Mouse (Mus musculus): ENCODE data around the gene Hexim1.

Hexim1 gene

GRCm38 (mm10) chr11:103116008-103116818 is at the start of gene Hexim1:
Gene Hexim1 (plus strand): TSS chr11:103116231.
- peak; percentile 100 for DNase-seq

DNA sequence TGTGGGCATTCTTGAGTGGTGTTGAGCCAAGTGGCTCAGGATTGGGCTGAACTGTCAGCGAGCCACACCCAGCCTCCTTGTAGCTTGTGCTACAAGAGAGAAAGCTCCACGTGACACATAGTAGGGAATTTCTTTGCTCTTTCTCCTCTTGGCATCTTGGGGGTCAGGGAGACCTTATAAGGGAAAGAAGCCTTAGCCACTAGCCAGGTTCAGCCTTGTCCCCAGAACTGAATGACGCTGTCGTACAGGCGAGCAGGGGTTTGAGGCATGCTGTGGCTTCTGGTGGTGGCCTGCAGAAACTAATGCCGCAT is 49.0 kb upstream of the Hexim1 start:
- no peak for DNase-seq

- DNase-seq = no peak
Measured at GRCm38 (mm10) chr11:103067457-103068001, 48.5 kb upstream of the Hexim1 start.

GRCm38 (mm10) chr11:103068272-103068671 is 47.8 kb upstream of the Hexim1 start:
- no peak for DNase-seq

GRCm38 (mm10) chr11:103068884-103069283 is 47.1 kb upstream of the Hexim1 start:
- no peak for DNase-seq

DNA sequence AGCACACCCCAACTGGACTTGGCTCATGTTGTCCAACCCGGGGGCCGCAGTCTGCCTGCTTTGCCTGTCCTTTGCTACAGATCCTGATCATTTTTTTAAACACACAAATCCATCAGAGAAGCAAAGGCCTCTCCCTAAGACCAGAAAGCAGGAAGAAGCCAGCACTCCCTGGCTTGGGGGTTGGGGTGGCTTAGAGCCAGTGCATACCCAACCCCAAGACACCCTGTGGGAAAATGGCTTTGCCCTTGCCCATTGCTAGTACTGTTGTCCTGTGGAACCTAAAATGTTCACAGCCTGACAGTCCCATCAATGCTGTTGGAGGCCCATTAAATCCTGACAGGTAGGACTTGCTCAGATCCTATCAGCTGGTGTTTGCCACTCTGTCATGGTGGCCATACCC is 46.3 kb upstream of the Hexim1 start:
- DNase-seq = no peak

GRCm38 (mm10) chr11:103070322-103070880 is 45.6 kb upstream of the Hexim1 start:
- DNase-seq = no peak

DNA sequence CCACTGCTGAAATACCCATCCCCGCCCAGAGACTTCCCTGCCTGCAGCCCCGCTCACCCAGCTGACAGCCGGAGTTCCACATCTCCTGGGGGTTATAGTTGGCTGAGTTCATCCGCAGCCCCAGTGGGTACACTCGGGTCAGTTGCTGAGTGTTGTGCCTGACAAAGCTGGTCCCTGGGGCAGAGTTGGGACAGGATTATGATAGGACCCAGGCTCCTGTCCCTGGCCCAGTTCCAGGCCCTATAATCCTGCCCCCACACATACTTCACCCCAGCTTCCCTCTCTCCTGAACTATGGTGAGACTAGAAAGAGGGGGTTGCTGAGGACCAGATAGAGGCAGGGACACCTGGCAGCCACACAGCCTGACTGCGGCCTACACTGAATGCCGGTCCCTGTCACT is 42.4 kb upstream of the Hexim1 start:
- DNase-seq = no peak

GRCm38 (mm10) chr11:103074121-103074650 is 41.8 kb upstream of the Hexim1 start:
- no peak for DNase-seq

DNA sequence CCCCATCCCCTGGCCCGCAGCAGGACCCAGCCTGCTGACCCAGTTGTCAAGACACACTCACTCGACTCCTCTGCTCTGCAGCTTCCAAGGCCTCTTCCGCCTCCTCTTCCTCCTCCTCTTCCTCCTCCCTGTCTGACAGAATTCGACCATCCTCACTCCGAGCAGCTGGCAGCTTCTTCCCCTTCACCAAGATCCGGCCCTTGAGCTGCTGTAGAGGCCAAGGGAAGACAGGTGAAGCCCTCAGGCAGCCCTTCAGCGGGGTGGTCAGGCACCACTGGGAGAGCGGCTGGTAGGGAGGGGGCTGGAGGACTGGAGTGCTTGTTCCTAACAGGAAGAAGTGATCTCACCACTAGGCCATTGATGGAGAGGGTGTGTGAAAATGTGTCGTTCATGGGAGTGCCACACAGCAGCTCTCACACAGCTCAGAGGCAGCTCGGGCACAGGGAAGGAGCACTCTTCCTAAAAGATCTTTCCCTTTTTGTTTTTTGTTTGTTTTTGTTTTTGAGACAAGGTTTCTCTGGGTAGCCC is 41.2 kb upstream of the Hexim1 start:
- peak; percentile 61 for DNase-seq

DNA sequence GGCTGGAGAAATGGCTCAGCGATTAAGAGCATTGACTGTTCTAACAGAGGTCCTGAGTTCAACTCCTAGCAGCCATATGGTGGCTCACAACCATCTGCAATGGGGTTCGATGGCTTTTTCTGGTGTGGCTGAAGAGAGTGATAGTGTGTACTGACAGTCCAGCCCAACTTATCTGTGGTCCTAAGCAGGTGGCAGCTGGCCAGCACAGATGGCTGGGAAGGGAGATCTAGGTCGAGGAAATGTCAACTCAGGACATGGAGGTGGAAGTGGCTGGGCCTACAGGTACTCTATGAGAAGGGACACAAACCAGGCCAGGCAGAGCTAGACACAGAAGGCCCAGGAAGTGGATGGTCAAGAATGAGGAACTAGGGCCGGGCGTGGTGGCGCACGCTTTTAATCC is 40.0 kb upstream of the Hexim1 start:
- DNase-seq = peak; percentile 42

- DNase-seq = no peak
Measured at GRCm38 (mm10) chr11:103076581-103076980, 39.5 kb upstream of the Hexim1 start.

GRCm38 (mm10) chr11:103078131-103078530 is 37.9 kb upstream of the Hexim1 start:
- no peak for DNase-seq

- DNase-seq = peak; percentile 63
Measured at GRCm38 (mm10) chr11:103080323-103081091, 35.5 kb upstream of the Hexim1 start.

GRCm38 (mm10) chr11:103081631-103082030 is 34.4 kb upstream of the Hexim1 start:
- no peak for DNase-seq

GRCm38 (mm10) chr11:103093306-103093705 is 22.7 kb upstream of the Hexim1 start:
- no peak for DNase-seq

DNA sequence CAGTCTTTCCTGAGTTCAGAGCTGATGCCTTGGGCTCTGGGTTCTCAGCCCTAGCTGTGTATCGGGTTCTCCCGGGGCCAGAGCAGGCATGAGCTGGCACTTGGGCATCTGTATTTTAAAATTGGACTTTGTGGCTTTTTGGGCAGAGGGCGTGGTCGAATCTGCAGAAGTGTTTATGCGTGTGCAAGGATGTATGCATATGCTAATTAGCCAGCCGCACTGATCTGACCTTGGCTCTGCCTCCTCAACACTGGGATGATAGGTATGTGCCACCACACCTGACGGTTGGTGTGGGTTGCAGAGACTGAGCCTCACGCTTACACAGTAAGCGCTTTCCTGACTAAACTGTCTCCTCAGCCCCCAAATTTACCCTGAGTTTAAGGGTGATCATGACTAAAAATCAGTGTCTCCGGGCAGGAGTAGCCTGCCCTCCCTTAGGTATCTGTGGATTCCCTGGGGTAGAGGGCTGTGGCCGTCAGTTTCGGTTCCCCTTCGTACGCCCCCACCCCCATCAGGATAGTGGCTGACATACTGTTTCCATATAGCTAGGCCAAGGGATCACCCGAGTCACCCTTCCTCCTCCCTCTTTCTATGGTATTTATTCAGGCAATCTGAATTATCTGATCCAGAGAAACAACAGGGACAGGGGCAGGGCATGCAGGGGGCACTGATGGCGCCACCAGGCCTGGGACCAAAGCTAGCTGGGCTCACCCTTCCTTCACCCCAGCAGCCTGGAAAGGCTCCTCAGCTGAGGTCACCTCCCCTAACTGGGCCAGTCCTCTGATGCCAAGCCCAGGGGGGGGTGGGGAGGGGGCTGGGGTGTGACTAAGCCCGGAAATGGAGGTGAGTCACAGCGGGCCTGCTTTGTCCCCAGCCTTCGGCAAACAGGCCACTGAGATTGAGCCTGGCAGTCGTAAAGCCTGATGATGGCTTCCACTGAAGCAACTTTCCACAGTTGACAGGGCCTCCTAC is 21.9 kb upstream of the Hexim1 start:
- no peak for DNase-seq

GRCm38 (mm10) chr11:103095107-103095670 is 20.8 kb upstream of the Hexim1 start:
- no peak for DNase-seq

DNA sequence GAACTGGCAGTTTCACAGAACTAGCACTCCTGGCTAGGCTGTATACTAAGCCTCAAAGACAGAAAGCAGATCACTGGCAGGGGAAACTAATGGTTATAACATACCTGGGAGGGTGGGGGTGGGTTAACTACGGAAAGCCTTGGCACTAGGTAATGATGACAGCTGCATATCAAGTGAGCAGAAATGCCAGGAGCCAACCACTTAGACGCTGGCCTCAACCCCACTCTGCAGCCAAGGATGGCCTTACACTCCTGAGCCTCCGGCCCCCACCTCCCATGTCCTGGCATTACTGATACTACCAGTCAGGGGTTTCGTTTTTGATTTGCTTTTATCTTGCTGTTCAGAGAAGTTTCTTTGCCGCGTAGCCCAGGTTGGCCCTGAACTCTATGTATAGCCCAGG is 20.2 kb upstream of the Hexim1 start:
- no peak for DNase-seq

DNA sequence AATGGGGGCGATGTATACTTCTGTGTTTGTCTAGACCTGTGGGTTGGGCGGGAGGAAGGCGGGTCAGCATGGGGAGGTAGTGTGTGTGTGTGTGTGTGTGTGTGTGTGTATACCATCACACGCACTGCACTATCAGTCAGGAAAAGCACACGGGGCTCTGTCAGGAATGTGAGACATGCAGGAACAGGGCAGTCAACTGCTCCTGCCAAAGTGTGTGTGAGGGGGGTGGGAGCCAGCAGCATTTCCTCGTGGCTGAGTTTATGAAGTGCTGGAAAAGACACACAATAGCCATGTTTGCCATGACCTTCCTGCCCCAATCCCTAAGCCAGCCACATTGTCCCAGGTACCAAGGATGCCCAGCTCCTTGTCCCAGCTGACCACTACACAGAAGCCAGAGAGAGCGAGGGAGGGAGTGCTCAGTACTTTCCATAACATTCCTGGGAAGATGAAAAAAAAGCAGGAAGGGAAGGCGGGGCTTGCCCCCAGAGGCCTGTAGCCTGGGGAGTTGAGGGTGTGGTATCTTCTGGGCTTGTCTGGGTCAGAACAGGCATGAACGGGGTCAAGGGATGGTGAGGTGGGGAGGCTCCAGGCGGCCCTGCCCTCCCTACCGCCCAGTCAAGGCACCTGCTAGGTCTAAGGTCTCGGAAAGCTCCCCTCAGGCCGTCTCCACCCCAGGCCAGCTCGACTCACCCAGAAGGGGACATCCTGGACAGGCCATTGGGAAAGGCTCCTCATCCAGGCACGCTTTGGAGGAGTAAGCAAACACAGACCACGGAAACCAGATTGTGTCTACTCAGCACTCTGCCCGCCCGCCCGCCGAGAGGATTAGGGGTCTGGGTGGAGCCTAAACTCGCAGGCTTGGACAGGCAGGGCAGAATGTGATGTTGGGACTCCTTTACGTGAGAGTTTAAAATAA is 18.8 kb upstream of the Hexim1 start:
- DNase-seq = no peak

Measured in retina, postnatal 1 day (tissue).